Mouse (Mus musculus) cerebellum, adult 9-10 months (tissue): ENCODE measurements around the gene Actl6b.
"Not testable (repeated sequence)": the region's sequence is repeated elsewhere in the genome, so short reads cannot be mapped to it uniquely, and the experiment has no call there.

Experiments used
- DNase-seq: peaks from one replicate; pipeline ENCODE4 v3.0.0; 2022

Actl6b gene

GRCm38 (mm10) chr5:137608654-137609190 is 55.4 kb downstream of the Actl6b start:
- no peak for DNase-seq

- no peak for DNase-seq
Measured at GRCm38 (mm10) chr5:137609292-137609691, 56.0 kb downstream of the Actl6b start.

GRCm38 (mm10) chr5:137610056-137610455 is 56.7 kb downstream of the Actl6b start:
- DNase-seq: no peak

- no peak for DNase-seq
Measured at GRCm38 (mm10) chr5:137610548-137611244, 57.4 kb downstream of the Actl6b start.

- no peak for DNase-seq
Measured at GRCm38 (mm10) chr5:137611245-137611602, 57.9 kb downstream of the Actl6b start.

GRCm38 (mm10) chr5:137613076-137613475 is 59.8 kb downstream of the Actl6b start:
- no peak for DNase-seq

GRCm38 (mm10) chr5:137613550-137613949 is 60.2 kb downstream of the Actl6b start, which contains the start of gene Pcolce:
Gene Pcolce, minus strand, starts transcription at chr5:137613784.
- DNase-seq: no peak

GRCm38 (mm10) chr5:137614921-137615320 is 61.6 kb downstream of the Actl6b start:
- not testable (repeated sequence) for DNase-seq

GRCm38 (mm10) chr5:137615347-137615746 is 62.0 kb downstream of the Actl6b start:
- no peak for DNase-seq
